Mouse (Mus musculus) limb, embryonic 10.5 days (tissue): ENCODE measurements at regions not wholly inside any gene's neighbourhood (a gene's known extent, or its start where the extent isn't known, plus 50 kb on each side); places are given as distances from the start of the nearest gene placed in this dataset.

Experiments used
- DNase-seq: peaks from one replicate; pipeline ENCODE4 v3.0.0-alpha.2; 2017; ENCODE audit warnings: low spot score
- H3K27ac ChIP-seq: fragments of 300-500 bp; sonication (generic); 2 replicates; pipeline ENCODE4 v1.5.1; 2016; ENCODE audit warnings: mild to moderate bottlenecking
- H3K27me3 ChIP-seq: fragments of 300-500 bp; sonication (generic); 2 replicates; pipeline ENCODE4 v1.6.1; 2016; ENCODE audit warnings: low read depth, mild to moderate bottlenecking; ENCODE audit not compliant: poor library complexity, severe bottlenecking
- H3K36me3 ChIP-seq: fragments of 300-500 bp; sonication (generic); 2 replicates; pipeline ENCODE4 v1.6.1; 2016; ENCODE audit warnings: mild to moderate bottlenecking, moderate library complexity
- H3K4me1 ChIP-seq: fragments of 300-500 bp; sonication (generic); 2 replicates; pipeline ENCODE4 v1.6.1; 2016
- H3K4me3 ChIP-seq: fragments of 300-500 bp; sonication (generic); 2 replicates; pipeline ENCODE4 v1.5.1; 2016; ENCODE audit warnings: mild to moderate bottlenecking, moderate library complexity
- H3K9me3 ChIP-seq: fragments of 300-500 bp; sonication (generic); replicated peaks from 2 replicates; pipeline ENCODE4 v1.6.1; 2016; ENCODE audit warnings: mild to moderate bottlenecking
- WGBS: fragments of 180-500 bp; shearing (Covaris S2); methylation state at CpG from one replicate; pipeline ENCODE4 v1.1.7; 2016; 5-methylcytosine and 5-hydroxymethylcytosine counted together

GRCm38 (mm10) chr3:56740902-56741301, 557.4 kb upstream of the Nbea start:
- no peaks in the 10 kb centered on the region for H3K27me3 ChIP-seq
- no peak overlapping the region for H3K4me3 ChIP-seq
- no peaks in the 10 kb centered on the region for H3K9me3 ChIP-seq
- H3K36me3 ChIP-seq: no peaks in the 10 kb centered on the region
- H3K4me1 ChIP-seq: no peaks in the 10 kb centered on the region
- no peak overlapping the region for H3K27ac ChIP-seq
- no peak for DNase-seq

- 97% methylated on average over 3 of the region's 3 CpGs for WGBS
- Histone ChIP-seq H3K9me3 (no peaks in the 10 kb centered on the region), H3K27ac (no peak overlapping the region), H3K4me1 (no peaks in the 10 kb centered on the region), H3K36me3 (no peaks in the 10 kb centered on the region), H3K4me3 (no peak overlapping the region), H3K27me3 (no peaks in the 10 kb centered on the region)
- DNase-seq: no peak
These were observed 556.0 kb upstream of the Nbea start for GRCm38 (mm10) chr3:56739451-56739850.

- Histone ChIP-seq H3K36me3 (no peaks in the 10 kb centered on the region), H3K27me3 (no peaks in the 10 kb centered on the region), H3K4me3 (no peak overlapping the region), H3K27ac (no peak overlapping the region), H3K9me3 (no peaks in the 10 kb centered on the region), H3K4me1 (no peaks in the 10 kb centered on the region)
- WGBS: 68% methylated on average over 3 of the region's 3 CpGs
- DNase-seq: no peak
These were observed 547.3 kb upstream of the Nbea start for GRCm38 (mm10) chr3:56730849-56731248.

- H3K27ac ChIP-seq: no peak overlapping the region
- no peak for DNase-seq
- H3K9me3 ChIP-seq: no peaks in the 10 kb centered on the region
These were observed 541.5 kb upstream of the Nbea start for GRCm38 (mm10) chr3:56724991-56725390.

GRCm38 (mm10) chr3:56708260-56708659, 524.8 kb upstream of the Nbea start:
- DNase-seq: no peak
- no peaks in the 10 kb centered on the region for H3K36me3 ChIP-seq
- peaks cover 36% of the 10 kb centered on the region for H3K4me1 ChIP-seq
- H3K27me3 ChIP-seq: no peaks in the 10 kb centered on the region
- peak overlapping the region; percentile 3; the same call in 1 of the 2 replicates for H3K27ac ChIP-seq
- H3K4me3 ChIP-seq: no peak overlapping the region
- WGBS: 41% methylated on average over 1 of the region's 1 CpGs
- H3K9me3 ChIP-seq: no peaks in the 10 kb centered on the region

More at GRCm38 (mm10) chr3:56724991-56725390, 541.5 kb upstream of the Nbea start:
- Histone ChIP-seq H3K4me3 (no peak overlapping the region), H3K27me3 (no peaks in the 10 kb centered on the region), H3K36me3 (no peaks in the 10 kb centered on the region), H3K4me1 (no peaks in the 10 kb centered on the region)

- Histone ChIP-seq H3K27ac (0 out of 2 replicates have a peak overlapping the region, but pooled peaks have one; percentile 3), H3K27me3 (no peaks in the 10 kb centered on the region), H3K36me3 (no peaks in the 10 kb centered on the region), H3K4me1 (peaks cover 36% of the 10 kb centered on the region), H3K9me3 (no peaks in the 10 kb centered on the region), H3K4me3 (no peak overlapping the region)
- 37% methylated on average over 3 of the region's 3 CpGs for WGBS
- no peak for DNase-seq
These were observed 523.8 kb upstream of the Nbea start for GRCm38 (mm10) chr3:56707312-56707711.

- Histone ChIP-seq H3K9me3 (no peaks in the 10 kb centered on the region), H3K36me3 (no peaks in the 10 kb centered on the region), H3K27ac (no peak overlapping the region), H3K4me3 (no peak overlapping the region), H3K4me1 (peaks cover 36% of the 10 kb centered on the region), H3K27me3 (no peaks in the 10 kb centered on the region)
- DNase-seq: no peak
- WGBS: 83% methylated on average over 4 of the region's 4 CpGs
These were observed 522.5 kb upstream of the Nbea start for GRCm38 (mm10) chr3:56706038-56706437.

GRCm38 (mm10) chr3:56698941-56699340, 515.4 kb upstream of the Nbea start:
- no peaks in the 10 kb centered on the region for H3K36me3 ChIP-seq
- no peak overlapping the region for H3K4me3 ChIP-seq
- H3K9me3 ChIP-seq: no peaks in the 10 kb centered on the region
- DNase-seq: no peak
- no peaks in the 10 kb centered on the region for H3K27me3 ChIP-seq
- no peak overlapping the region for H3K27ac ChIP-seq
- H3K4me1 ChIP-seq: peaks cover 23% of the 10 kb centered on the region

GRCm38 (mm10) chr3:56698248-56698647, 514.7 kb upstream of the Nbea start:
- Histone ChIP-seq H3K4me3 (no peak overlapping the region), H3K27ac (no peak overlapping the region), H3K4me1 (peaks cover 23% of the 10 kb centered on the region), H3K9me3 (no peaks in the 10 kb centered on the region), H3K27me3 (no peaks in the 10 kb centered on the region), H3K36me3 (no peaks in the 10 kb centered on the region)
- DNase-seq: peak; percentile 46
- 21% methylated on average over 1 of the region's 1 CpGs for WGBS

- Histone ChIP-seq H3K4me3 (no peak overlapping the region), H3K36me3 (no peaks in the 10 kb centered on the region), H3K27ac (no peak overlapping the region), H3K9me3 (no peaks in the 10 kb centered on the region), H3K4me1 (no peaks in the 10 kb centered on the region), H3K27me3 (no peaks in the 10 kb centered on the region)
- DNase-seq: no peak
- WGBS: 93% methylated on average over 7 of the region's 7 CpGs
These were observed 497.5 kb upstream of the Nbea start for GRCm38 (mm10) chr3:56681031-56681430.

GRCm38 (mm10) chr3:56668829-56669228, 485.3 kb upstream of the Nbea start:
- 64% methylated on average over 3 of the region's 3 CpGs for WGBS
- no peak overlapping the region for H3K27ac ChIP-seq
- no peaks in the 10 kb centered on the region for H3K4me1 ChIP-seq
- H3K27me3 ChIP-seq: no peaks in the 10 kb centered on the region
- H3K36me3 ChIP-seq: no peaks in the 10 kb centered on the region
- no peak overlapping the region for H3K4me3 ChIP-seq
- no peaks in the 10 kb centered on the region for H3K9me3 ChIP-seq
- DNase-seq: no peak

- WGBS: 95% methylated on average over 2 of the region's 2 CpGs
- DNase-seq: no peak
- Histone ChIP-seq H3K4me1 (no peaks in the 10 kb centered on the region), H3K27me3 (no peaks in the 10 kb centered on the region), H3K27ac (no peak overlapping the region), H3K9me3 (no peaks in the 10 kb centered on the region), H3K36me3 (no peaks in the 10 kb centered on the region), H3K4me3 (no peak overlapping the region)
These were observed 477.1 kb upstream of the Nbea start for GRCm38 (mm10) chr3:56660594-56660993.

GRCm38 (mm10) chr3:56647313-56647712, 463.8 kb upstream of the Nbea start:
- Histone ChIP-seq H3K4me3 (no peak overlapping the region), H3K27me3 (no peaks in the 10 kb centered on the region), H3K27ac (no peak overlapping the region), H3K36me3 (no peaks in the 10 kb centered on the region), H3K4me1 (no peaks in the 10 kb centered on the region), H3K9me3 (no peaks in the 10 kb centered on the region)
- 92% methylated on average over 3 of the region's 3 CpGs for WGBS
- DNase-seq: no peak
